Mouse (Mus musculus): ENCODE results near the gene 6330403K07Rik. TPM values are rescaled to one million over a fixed set of nuclear protein-coding genes. Genes with fewer than 3 reads are reported as not detected.

6330403K07Rik gene
- total RNA-seq, 2 experiments from 2014 or later = 0.49 to 0.75 TPM

DNA sequence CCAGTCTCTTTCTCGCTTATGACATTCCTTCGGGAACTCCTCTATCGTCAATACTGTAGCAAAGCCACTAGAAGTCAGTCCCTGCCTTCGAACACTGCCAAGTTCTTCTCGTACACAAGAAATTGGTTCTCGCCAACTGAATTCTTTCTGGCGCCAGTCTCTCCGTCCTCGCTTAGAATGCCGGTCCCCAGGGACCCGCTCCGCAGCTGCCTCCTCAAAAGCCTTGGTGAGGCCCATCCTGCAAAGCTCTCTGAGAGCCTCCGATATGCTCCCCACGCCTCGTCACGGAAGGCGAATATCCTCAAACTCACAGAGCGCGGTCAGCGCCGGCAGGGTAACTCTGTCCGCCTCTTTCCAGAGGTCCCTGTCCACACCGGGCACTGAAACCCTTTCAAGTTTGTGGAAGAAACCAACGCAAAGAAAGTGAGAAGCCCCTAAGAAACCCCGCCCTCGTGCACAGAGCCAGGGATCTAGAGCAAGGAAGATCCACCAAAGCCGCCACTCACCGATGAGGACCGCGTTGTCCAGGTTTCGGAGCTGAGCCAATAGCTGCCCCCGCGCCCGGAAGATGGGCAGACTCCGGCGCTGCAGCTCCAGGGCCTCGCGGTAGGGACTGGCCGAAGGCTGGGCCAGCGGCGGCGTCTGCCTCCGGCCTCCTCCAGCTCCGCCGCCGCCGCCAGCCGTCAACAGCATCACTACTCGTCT is 29.6 kb downstream of the 6330403K07Rik start:
- DNase-seq (ENCODE audit: low spot score) = no peak
- intact Hi-C loops (cut with DNase I) = loop anchor here (1.0 to 2.0 kb wide), 2 partner anchors 15 to 20 kb away; partner anchors contain the start of genes C1qbp, Derl2 and Mis12

DNA sequence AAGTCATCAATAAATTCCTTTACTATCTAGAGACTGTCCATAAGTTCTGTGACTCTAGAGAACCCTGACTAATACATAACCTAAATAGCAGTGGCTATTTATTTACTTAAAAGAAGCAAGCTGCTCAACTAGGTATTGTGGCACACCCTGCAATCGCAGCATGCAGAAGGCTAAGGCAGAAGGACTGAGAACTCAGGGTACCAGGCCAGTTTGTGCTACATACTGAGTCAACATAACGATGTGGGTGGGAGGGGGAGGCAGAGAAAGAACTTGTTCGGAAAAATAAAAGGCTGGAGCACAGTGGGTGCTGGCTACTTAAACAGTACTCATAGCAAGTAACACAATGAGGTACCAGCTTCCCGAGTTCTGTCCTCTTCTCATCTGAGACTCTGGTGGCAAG is 32.1 kb downstream of the 6330403K07Rik start:
- no peak for DNase-seq (ENCODE audit: low spot score)
- intact Hi-C loops (cut with DNase I) = no loop called here

- peak; percentile 82 for DNase-seq (ENCODE audit: low spot score)
- intact Hi-C loops (cut with DNase I) = loop anchor here (1.0 to 5.0 kb wide), 2 partner anchors 21 to 70 kb away; no protein-coding TSS in a partner anchor
Measured at GRCm38 (mm10) chr11:70982557-70983228, 50.6 kb downstream of the 6330403K07Rik start, which contains the start of gene C1qbp. Gene C1qbp (minus strand): TSS chr11:70983026.

GRCm38 (mm10) chr11:70982030-70982429 is 51.3 kb downstream of the 6330403K07Rik start:
- intact Hi-C loops (cut with DNase I) = loop anchor here (5.0 kb wide), 1 partner anchor 70 kb away; no protein-coding TSS in a partner anchor
- no peak for DNase-seq (ENCODE audit: low spot score)

Other genes with a start within 250 kb of the 6330403K07Rik start
- under 1 TPM; 0.55 to 0.64 TPM for gene Scimp, start 220.9 kb downstream of the 6330403K07Rik start, total RNA-seq (2021)
- gene Rabep1, start 188.7 kb downstream of the 6330403K07Rik start, total RNA-seq (2021) = 10 to 100 TPM; 35.8 to 36.8 TPM
- gene Nup88, start 63.5 kb downstream of the 6330403K07Rik start, total RNA-seq (2021) = 10 to 100 TPM; 47.0 TPM
- gene Rpain, start 63.3 kb downstream of the 6330403K07Rik start, total RNA-seq (2021) = 10 to 100 TPM; 15.2 to 15.7 TPM
- 100 to 1,000 TPM; 218 to 234 TPM for gene C1qbp, start 50.5 kb downstream of the 6330403K07Rik start, total RNA-seq (2021)
- 1 to 10 TPM; 8.1 to 9.3 TPM for gene Dhx33, start 29.1 kb downstream of the 6330403K07Rik start, total RNA-seq (2021)
- gene Mis12, start 13.9 kb downstream of the 6330403K07Rik start, total RNA-seq (2021) = 1 to 10 TPM; 6.2 to 7.1 TPM
- gene Derl2, start 13.7 kb downstream of the 6330403K07Rik start, total RNA-seq (2021) = 10 to 100 TPM; 34.8 to 35.6 TPM
- gene Nlrp1a, start 111.2 kb upstream of the 6330403K07Rik start, total RNA-seq (2021) = 1 to 10 TPM in 1 of 2 experiments, under 1 TPM in 1; 0.95 to 1.1 TPM
- gene Nlrp1b, start 197.2 kb upstream of the 6330403K07Rik start, total RNA-seq (2021) = under 1 TPM; 0.10 to 0.20 TPM

Measured in heart, postnatal 25 days (tissue).